In the genomic region with DNA sequence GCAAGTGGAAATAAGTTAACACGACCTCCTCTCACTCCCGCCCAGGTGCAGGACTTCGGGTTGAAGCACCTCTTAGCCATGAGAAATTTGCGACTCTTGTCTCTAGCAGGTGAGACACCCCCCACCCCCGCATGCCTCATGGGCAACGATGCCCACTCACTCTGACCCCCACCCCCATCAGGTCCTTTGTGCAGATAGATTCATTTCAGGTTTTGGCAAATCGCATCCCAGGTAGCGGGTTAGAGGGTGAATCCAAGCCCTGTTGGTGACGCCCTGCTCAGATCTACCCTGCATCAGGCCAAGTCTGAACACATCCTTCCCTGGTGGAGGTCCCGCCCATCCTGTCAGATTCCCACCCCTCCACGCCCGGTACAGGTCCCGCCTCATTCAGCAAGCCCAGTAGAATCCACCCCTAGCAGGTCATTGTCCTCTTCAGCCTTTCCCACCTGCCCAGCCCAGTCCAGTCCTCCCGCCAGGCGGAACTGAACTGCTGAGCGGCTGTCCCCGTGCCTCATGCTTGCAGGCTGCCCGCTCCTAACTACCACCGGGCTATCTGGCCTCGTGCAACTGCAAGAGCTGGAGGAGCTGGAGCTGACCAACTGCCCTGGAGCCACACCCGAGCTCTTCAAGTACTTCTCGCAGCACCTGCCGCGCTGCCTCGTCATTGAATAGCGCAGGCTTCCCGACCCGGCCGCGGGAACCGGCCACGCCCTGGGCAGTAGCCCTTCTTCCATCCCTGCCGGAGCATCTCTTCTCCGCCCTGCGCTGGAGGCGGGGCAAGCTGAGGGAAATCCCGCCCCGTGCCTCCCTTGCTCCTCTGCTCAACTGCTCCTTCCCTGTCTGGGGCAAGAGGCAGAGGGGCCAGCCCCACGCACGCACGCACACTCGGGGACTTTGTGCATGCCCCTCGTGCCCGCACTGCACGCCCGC, we compare ENCODE assay signal across 10 mouse cellular contexts. TPM values are rescaled to one million over a fixed set of nuclear protein-coding genes. Genes with fewer than 3 reads are reported as not detected.
DNase-seq lines count a peak whose midpoint lies in the region; ATAC-seq lines count a peak whose summit lies in the region.
"Had no signal": no experiment of that assay in that cellular context is flagged by ENCODE, and none has a peak within 500 bp of the region (broad histone marks: within the 10 kb centered on the region; RNA-seq: fewer than 3 reads in every experiment).

No protein-coding gene starts in this region.

- no peak overlapping the region for H3K9ac ChIP-seq in forebrain, embryonic 16.5 days (replicated peaks; ENCODE audit: low read depth, low read length)
- H3K9ac ChIP-seq in midbrain, embryonic 11.5 days (ENCODE audit: low read length): peak overlapping the region; percentile 36; the same call in 1 of the 2 replicates
- no peak overlapping the region for H3K9ac ChIP-seq in midbrain, embryonic 15.5 days
- H3K9ac ChIP-seq in limb, embryonic 12.5 days (replicated peaks): no peak overlapping the region; the same call in 1 of the 2 replicates
- 0 out of 2 replicates have a peak overlapping the region, but pooled peaks have one; percentile 2 for H3K9ac ChIP-seq in stomach, embryonic 16.5 days (ENCODE audit: low read length)

- H3K36me3 ChIP-seq in forebrain, embryonic 10.5 days (replicated peaks): peaks cover 6% of the 10 kb centered on the region; the same call in 1 of the 2 replicates
- H3K36me3 ChIP-seq in forebrain, embryonic 16.5 days (ENCODE audit: control insufficient read depth, insufficient read depth): peaks cover 10% of the 10 kb centered on the region
- no peaks in the 10 kb centered on the region for H3K36me3 ChIP-seq in midbrain, embryonic 11.5 days (ENCODE audit: control insufficient read depth, insufficient read depth, low read length)
- H3K36me3 ChIP-seq in midbrain, embryonic 15.5 days (replicated peaks): peaks cover 16% of the 10 kb centered on the region
- H3K36me3 ChIP-seq in limb, embryonic 12.5 days: no peaks in the 10 kb centered on the region
- no peaks in the 10 kb centered on the region for H3K36me3 ChIP-seq in stomach, embryonic 16.5 days (ENCODE audit: control insufficient read depth, insufficient read depth, low read length)

- 7% methylated on average over 46 of the region's 46 CpGs for WGBS in forebrain, embryonic 10.5 days
- WGBS in forebrain, embryonic 16.5 days: 10% methylated on average over 46 of the region's 46 CpGs
- WGBS in midbrain, embryonic 11.5 days: 8% methylated on average over 46 of the region's 46 CpGs
- 10% methylated on average over 46 of the region's 46 CpGs for WGBS in midbrain, embryonic 15.5 days
- 6% methylated on average over 46 of the region's 46 CpGs for WGBS in limb, embryonic 12.5 days
- 7% methylated on average over 46 of the region's 46 CpGs for WGBS in stomach, embryonic 16.5 days

- no peak for DNase-seq in forebrain, embryonic 10.5 days (ENCODE audit: extremely low spot score, low spot score)
- DNase-seq in midbrain, embryonic 11.5 days (ENCODE audit: low spot score, missing footprints): no peak
- DNase-seq in layer of hippocampus, adult 18-20 months (ENCODE audit: low spot score in 2 of 2): no peak
- DNase-seq in layer of hippocampus, adult 11-12 months (ENCODE audit: low spot score): no peak
- DNase-seq: cerebellum, postnatal 10 days; spleen, adult 18-20 months had no signal

- H3K4me1 ChIP-seq in forebrain, embryonic 10.5 days: peaks cover 25% of the 10 kb centered on the region
- H3K4me1 ChIP-seq in forebrain, embryonic 16.5 days (replicated peaks; ENCODE audit: control insufficient read depth, insufficient read depth, low read length): peaks cover 5% of the 10 kb centered on the region
- H3K4me1 ChIP-seq in midbrain, embryonic 11.5 days (ENCODE audit: control insufficient read depth, insufficient read depth, low read length): peaks cover 11% of the 10 kb centered on the region
- H3K4me1 ChIP-seq in midbrain, embryonic 15.5 days: peaks cover 6% of the 10 kb centered on the region
- H3K4me1 ChIP-seq in limb, embryonic 12.5 days (replicated peaks): peaks cover 4% of the 10 kb centered on the region
- H3K4me1 ChIP-seq in stomach, embryonic 16.5 days (ENCODE audit: control insufficient read depth, insufficient read depth, low read length): peaks cover 7% of the 10 kb centered on the region

- H3K9me3 ChIP-seq in forebrain, embryonic 10.5 days: no peaks in the 10 kb centered on the region
- H3K9me3 ChIP-seq in forebrain, embryonic 16.5 days (ENCODE audit: control insufficient read depth, low read length): no peaks in the 10 kb centered on the region
- H3K9me3 ChIP-seq in midbrain, embryonic 11.5 days (ENCODE audit: control insufficient read depth, low read length): no peaks in the 10 kb centered on the region
- no peaks in the 10 kb centered on the region for H3K9me3 ChIP-seq in midbrain, embryonic 15.5 days
- H3K9me3 ChIP-seq in limb, embryonic 12.5 days: no peaks in the 10 kb centered on the region
- no peaks in the 10 kb centered on the region for H3K9me3 ChIP-seq in stomach, embryonic 16.5 days (replicated peaks; ENCODE audit: control insufficient read depth, low read length)

- H3K27me3 ChIP-seq in forebrain, embryonic 10.5 days (ENCODE audit: poor library complexity, severe bottlenecking): peaks cover 56% of the 10 kb centered on the region
- peaks cover 21% of the 10 kb centered on the region; the same call in 1 of the 2 replicates for H3K27me3 ChIP-seq in forebrain, embryonic 16.5 days (replicated peaks; ENCODE audit: control insufficient read depth, insufficient read depth, low read length)
- H3K27me3 ChIP-seq in midbrain, embryonic 11.5 days (ENCODE audit: control insufficient read depth, insufficient read depth, low read length): peaks cover 25% of the 10 kb centered on the region
- H3K27me3 ChIP-seq in midbrain, embryonic 15.5 days (replicated peaks): peaks cover 12% of the 10 kb centered on the region
- peaks cover 72% of the 10 kb centered on the region for H3K27me3 ChIP-seq in limb, embryonic 12.5 days
- peaks cover 26% of the 10 kb centered on the region for H3K27me3 ChIP-seq in stomach, embryonic 16.5 days (ENCODE audit: control insufficient read depth, insufficient read depth, low read length)

- peak overlapping the region; percentile 48 for H3K4me3 ChIP-seq in forebrain, embryonic 10.5 days
- H3K4me3 ChIP-seq in forebrain, embryonic 16.5 days (replicated peaks; ENCODE audit: low read length): no peak overlapping the region
- H3K4me3 ChIP-seq in midbrain, embryonic 11.5 days (ENCODE audit: low read depth, low read length): no peak overlapping the region
- H3K4me3 ChIP-seq in midbrain, embryonic 15.5 days: no peak overlapping the region
- peak overlapping the region; percentile 14; the same call in 1 of the 2 replicates for H3K4me3 ChIP-seq in limb, embryonic 12.5 days (replicated peaks)
- peak overlapping the region; percentile 26 for H3K4me3 ChIP-seq in stomach, embryonic 16.5 days (replicated peaks; ENCODE audit: low read length)

- H3K27ac ChIP-seq in forebrain, embryonic 10.5 days: peak overlapping the region; percentile 61
- no peak overlapping the region for H3K27ac ChIP-seq in forebrain, embryonic 16.5 days (ENCODE audit: low read length)
- no peak overlapping the region for H3K27ac ChIP-seq in midbrain, embryonic 11.5 days (ENCODE audit: low read depth, low read length)
- no peak overlapping the region for H3K27ac ChIP-seq in midbrain, embryonic 15.5 days
- no peak overlapping the region for H3K27ac ChIP-seq in limb, embryonic 12.5 days
- H3K27ac ChIP-seq in stomach, embryonic 16.5 days (ENCODE audit: low read length): no peak overlapping the region

- H3K4me2 ChIP-seq in forebrain, embryonic 16.5 days (ENCODE audit: low read length): no peak overlapping the region
- peak overlapping the region; percentile 31 for H3K4me2 ChIP-seq in midbrain, embryonic 11.5 days
- no peak overlapping the region for H3K4me2 ChIP-seq in midbrain, embryonic 15.5 days
- H3K4me2 ChIP-seq in limb, embryonic 12.5 days: peak overlapping the region; percentile 28
- peak overlapping the region; percentile 41 for H3K4me2 ChIP-seq in stomach, embryonic 16.5 days (ENCODE audit: low read depth, low read length)

- ATAC-seq in forebrain, embryonic 16.5 days: no peak
- no peak; the same call in 1 of the 2 replicates for ATAC-seq in midbrain, embryonic 11.5 days (ENCODE audit: low FRiP score)
- no peak for ATAC-seq in midbrain, embryonic 15.5 days (replicated peaks)
- ATAC-seq in limb, embryonic 12.5 days (ENCODE audit: insufficient number of reproducible peaks, insufficient read depth, low FRiP score, low TSS enrichment, low read depth): no peak
- ATAC-seq in stomach, embryonic 16.5 days (ENCODE audit: insufficient read depth, low FRiP score): peak; percentile 56; the same call in 1 of the 2 replicates

RNA-seq across cellular contexts. Expression of a gene that starts 4.3 kb away (rescaled TPM):
- 29.6 and 34.0 TPM in 2 replicates for polyA plus RNA-seq in forebrain, embryonic 10.5 days (2016; fragmentation: Nextera tagmentation; extraction: Ambion mirVana)
- 36.5 and 37.3 TPM in 2 replicates for polyA plus RNA-seq in forebrain, embryonic 16.5 days (2015; fragmentation: Nextera tagmentation; extraction: Ambion mirVana)
- polyA plus RNA-seq in midbrain, embryonic 11.5 days (2014; fragmentation: Nextera tagmentation; extraction: Ambion mirVana): 23.7 and 27.4 TPM in 2 replicates
- polyA plus RNA-seq in midbrain, embryonic 15.5 days (2015; fragmentation: Nextera tagmentation; extraction: Ambion mirVana): 35.2 and 36.7 TPM in 2 replicates
- polyA plus RNA-seq in limb, embryonic 12.5 days (2016; fragmentation: Nextera tagmentation; extraction: Ambion mirVana): 28.4 and 30.9 TPM in 2 replicates
- polyA plus RNA-seq in stomach, embryonic 16.5 days (2015; fragmentation: Nextera tagmentation; extraction: Ambion mirVana): 24.7 and 28.6 TPM in 2 replicates
- total RNA-seq in layer of hippocampus, adult 18-20 months (2021): 10 to 100 TPM; 22.6 to 26.4 TPM

RNA-seq across cellular contexts. Expression of a gene that starts 9.6 kb away (rescaled TPM):
- 53.9 and 58.7 TPM in 2 replicates for polyA plus RNA-seq in forebrain, embryonic 10.5 days (2016; fragmentation: Nextera tagmentation; extraction: Ambion mirVana)
- 68.2 and 73.9 TPM in 2 replicates for polyA plus RNA-seq in forebrain, embryonic 16.5 days (2015; fragmentation: Nextera tagmentation; extraction: Ambion mirVana)
- 50.3 and 54.1 TPM in 2 replicates for polyA plus RNA-seq in midbrain, embryonic 11.5 days (2014; fragmentation: Nextera tagmentation; extraction: Ambion mirVana)
- 61.9 and 63.0 TPM in 2 replicates for polyA plus RNA-seq in midbrain, embryonic 15.5 days (2015; fragmentation: Nextera tagmentation; extraction: Ambion mirVana)
- 56.4 and 63.4 TPM in 2 replicates for polyA plus RNA-seq in limb, embryonic 12.5 days (2016; fragmentation: Nextera tagmentation; extraction: Ambion mirVana)
- 56.7 and 58.1 TPM in 2 replicates for polyA plus RNA-seq in stomach, embryonic 16.5 days (2015; fragmentation: Nextera tagmentation; extraction: Ambion mirVana)
- total RNA-seq in layer of hippocampus, adult 18-20 months (2021): 10 to 100 TPM; 52.7 to 55.5 TPM

RNA-seq across cellular contexts. Expression of a gene that starts 10.2 kb away (rescaled TPM):
- polyA plus RNA-seq in forebrain, embryonic 10.5 days (2016; fragmentation: Nextera tagmentation; extraction: Ambion mirVana): 7.2 and 7.3 TPM in 2 replicates
- 33.0 and 43.5 TPM in 2 replicates for polyA plus RNA-seq in forebrain, embryonic 16.5 days (2015; fragmentation: Nextera tagmentation; extraction: Ambion mirVana)
- polyA plus RNA-seq in midbrain, embryonic 11.5 days (2014; fragmentation: Nextera tagmentation; extraction: Ambion mirVana): 11.2 and 12.0 TPM in 2 replicates
- polyA plus RNA-seq in midbrain, embryonic 15.5 days (2015; fragmentation: Nextera tagmentation; extraction: Ambion mirVana): 50.8 and 50.9 TPM in 2 replicates
- 2.2 and 2.4 TPM in 2 replicates for polyA plus RNA-seq in limb, embryonic 12.5 days (2016; fragmentation: Nextera tagmentation; extraction: Ambion mirVana)
- 2.6 and 2.8 TPM in 2 replicates for polyA plus RNA-seq in stomach, embryonic 16.5 days (2015; fragmentation: Nextera tagmentation; extraction: Ambion mirVana)
- 100 to 1,000 TPM; 664 to 720 TPM for total RNA-seq in layer of hippocampus, adult 18-20 months (2021)

RNA-seq across cellular contexts. Expression of a gene that starts 14.1 kb away (rescaled TPM):
- 403 TPM in 2 replicates for polyA plus RNA-seq in forebrain, embryonic 10.5 days (2016; fragmentation: Nextera tagmentation; extraction: Ambion mirVana)
- polyA plus RNA-seq in forebrain, embryonic 16.5 days (2015; fragmentation: Nextera tagmentation; extraction: Ambion mirVana): 301 and 335 TPM in 2 replicates
- polyA plus RNA-seq in midbrain, embryonic 11.5 days (2014; fragmentation: Nextera tagmentation; extraction: Ambion mirVana): 280 and 296 TPM in 2 replicates
- 373 and 381 TPM in 2 replicates for polyA plus RNA-seq in midbrain, embryonic 15.5 days (2015; fragmentation: Nextera tagmentation; extraction: Ambion mirVana)
- 313 TPM in 2 replicates for polyA plus RNA-seq in limb, embryonic 12.5 days (2016; fragmentation: Nextera tagmentation; extraction: Ambion mirVana)
- polyA plus RNA-seq in stomach, embryonic 16.5 days (2015; fragmentation: Nextera tagmentation; extraction: Ambion mirVana): 312 and 314 TPM in 2 replicates
- 100 to 1,000 TPM; 158 to 165 TPM for total RNA-seq in layer of hippocampus, adult 18-20 months (2021)

RNA-seq across cellular contexts. Expression of a gene that starts 18.0 kb away (rescaled TPM):
- polyA plus RNA-seq in forebrain, embryonic 10.5 days (2016; fragmentation: Nextera tagmentation; extraction: Ambion mirVana): 0.93 and 1.3 TPM in 2 replicates
- polyA plus RNA-seq in forebrain, embryonic 16.5 days (2015; fragmentation: Nextera tagmentation; extraction: Ambion mirVana): 30.7 and 42.2 TPM in 2 replicates
- 2.3 and 3.2 TPM in 2 replicates for polyA plus RNA-seq in midbrain, embryonic 11.5 days (2014; fragmentation: Nextera tagmentation; extraction: Ambion mirVana)
- polyA plus RNA-seq in midbrain, embryonic 15.5 days (2015; fragmentation: Nextera tagmentation; extraction: Ambion mirVana): 54.8 and 57.8 TPM in 2 replicates
- 1.4 and 1.7 TPM in 2 replicates for polyA plus RNA-seq in limb, embryonic 12.5 days (2016; fragmentation: Nextera tagmentation; extraction: Ambion mirVana)
- polyA plus RNA-seq in stomach, embryonic 16.5 days (2015; fragmentation: Nextera tagmentation; extraction: Ambion mirVana): 2.5 and 2.8 TPM in 2 replicates
- 10 to 100 TPM; 42.1 to 43.4 TPM for total RNA-seq in layer of hippocampus, adult 18-20 months (2021)

Comparison
In these comparisons a context has a peak if more than half of its experiments do, and no peak if none do; other contexts are left out.
1. H3K4me3 ChIP-seq: peak in forebrain, embryonic 10.5 days (single experiment), limb, embryonic 12.5 days (single experiment) and stomach, embryonic 16.5 days (single experiment); none in forebrain, embryonic 16.5 days (single experiment), midbrain, embryonic 11.5 days (single experiment) and midbrain, embryonic 15.5 days (single experiment).
2. H3K4me2 ChIP-seq: peak in midbrain, embryonic 11.5 days (single experiment), limb, embryonic 12.5 days (single experiment) and stomach, embryonic 16.5 days (single experiment); none in forebrain, embryonic 16.5 days (single experiment) and midbrain, embryonic 15.5 days (single experiment).
3. H3K9ac ChIP-seq: peak in midbrain, embryonic 11.5 days (single experiment) and stomach, embryonic 16.5 days (single experiment); none in forebrain, embryonic 16.5 days (single experiment), midbrain, embryonic 15.5 days (single experiment) and limb, embryonic 12.5 days (single experiment).